Mouse (Mus musculus) limb, embryonic 11.5 days (tissue): ENCODE measurements at regions not wholly inside any gene's neighbourhood (a gene's known extent, or its start where the extent isn't known, plus 50 kb on each side); places are given as distances from the start of the nearest gene placed in this dataset.
A peak's percentile ranks its signal among the peaks of the same experiment; 100 is the strongest.

Experiments
- ATAC-seq: fragments of 200-750 bp; cut with Nextera tagmentation; 2 replicates; pipeline ENCODE4 v1.8.0; 2017; ENCODE audit warnings: low read depth; ENCODE audit not compliant: insufficient number of reproducible peaks, low FRiP score, low TSS enrichment
- DNase-seq: peaks from one replicate; pipeline ENCODE4 v3.0.0-alpha.2; 2015; ENCODE audit warnings: low spot score
- H3K27ac ChIP-seq: fragments of 300-500 bp; sonication (generic); replicated peaks from 2 replicates; pipeline ENCODE4 v1.5.1; 2014; ENCODE audit warnings: low read depth, mild to moderate bottlenecking, low read length
- H3K27me3 ChIP-seq: fragments of 300-500 bp; sonication (generic); 2 replicates; pipeline ENCODE4 v1.6.1; 2014; ENCODE audit warnings: mild to moderate bottlenecking, low read length, mixed read lengths; ENCODE audit not compliant: control insufficient read depth, insufficient read depth
- H3K36me3 ChIP-seq: fragments of 300-500 bp; sonication (generic); 2 replicates; pipeline ENCODE4 v1.6.1; 2014; ENCODE audit warnings: mild to moderate bottlenecking, low read length, moderate library complexity, mixed read lengths; ENCODE audit not compliant: control insufficient read depth, insufficient read depth
- H3K4me1 ChIP-seq: fragments of 300-500 bp; sonication (generic); 2 replicates; pipeline ENCODE4 v1.6.1; 2014; ENCODE audit warnings: low read length, mixed read lengths; ENCODE audit not compliant: control insufficient read depth, insufficient read depth
- H3K4me2 ChIP-seq: fragments of 300-500 bp; sonication (generic); 2 replicates; pipeline ENCODE4 v1.6.1; 2014; ENCODE audit warnings: low read depth, mild to moderate bottlenecking, moderate library complexity; ENCODE audit not compliant: severe bottlenecking
- H3K4me3 ChIP-seq: fragments of 300-500 bp; sonication (generic); 2 replicates; pipeline ENCODE4 v1.5.1; 2014; ENCODE audit warnings: low read depth, low read length
- H3K9ac ChIP-seq: fragments of 300-500 bp; sonication (generic); 2 replicates; pipeline ENCODE4 v1.6.1; 2014; ENCODE audit warnings: mild to moderate bottlenecking, low read length
- H3K9me3 ChIP-seq: fragments of 300-500 bp; sonication (generic); 2 replicates; pipeline ENCODE4 v1.6.1; 2016; ENCODE audit warnings: low read length; ENCODE audit not compliant: control insufficient read depth
- WGBS: fragments of 180-500 bp; shearing (Covaris S2); extraction: QIAGEN DNeasy Blood & Tissue Kit; methylation state at CpG from one replicate; pipeline ENCODE4 v1.1.7; 2014; 5-methylcytosine and 5-hydroxymethylcytosine counted together

- ATAC-seq, result no peak
- H3K4me1 ChIP-seq, result peaks cover 10% of the 10 kb centered on the region
- no peak overlapping the region for H3K4me3 ChIP-seq
- H3K27ac ChIP-seq, result no peak overlapping the region
- H3K4me2 ChIP-seq, result no peak overlapping the region
- no peaks in the 10 kb centered on the region for H3K36me3 ChIP-seq
- H3K9me3 ChIP-seq, result no peaks in the 10 kb centered on the region
- 58% methylated on average over 10 of the region's 10 CpGs for WGBS
- no peak overlapping the region for H3K9ac ChIP-seq
- no peak for DNase-seq
- H3K27me3 ChIP-seq, result no peaks in the 10 kb centered on the region
Observed at GRCm38 (mm10) chr9:32931266-32932005, 295.4 kb downstream of the Ets1 start.

- Histone ChIP-seq H3K4me1 (peaks cover 13% of the 10 kb centered on the region), H3K4me3 (no peak overlapping the region), H3K9me3 (no peaks in the 10 kb centered on the region), H3K27me3 (no peaks in the 10 kb centered on the region), H3K36me3 (no peaks in the 10 kb centered on the region), H3K4me2 (no peak overlapping the region), H3K9ac (no peak overlapping the region), H3K27ac (no peak overlapping the region)
- DNase-seq (no peak), ATAC-seq (no peak)
- WGBS, result 74% methylated on average over 7 of the region's 7 CpGs
Observed at GRCm38 (mm10) chr9:32933237-32934071, 297.4 kb downstream of the Ets1 start.

- H3K4me2 ChIP-seq, result no peak overlapping the region
- H3K27ac ChIP-seq, result no peak overlapping the region
- no peaks in the 10 kb centered on the region for H3K36me3 ChIP-seq
- no peaks in the 10 kb centered on the region for H3K9me3 ChIP-seq
- 22% methylated on average over 1 of the region's 1 CpGs for WGBS
- ATAC-seq (no peak), DNase-seq (no peak)
- H3K4me3 ChIP-seq, result no peak overlapping the region
- H3K9ac ChIP-seq, result no peak overlapping the region
- no peaks in the 10 kb centered on the region for H3K27me3 ChIP-seq
- peaks cover 13% of the 10 kb centered on the region for H3K4me1 ChIP-seq
Observed at GRCm38 (mm10) chr9:32934436-32934835, 298.4 kb downstream of the Ets1 start.

GRCm38 (mm10) chr9:32936462-32936861 is 300.4 kb downstream of the Ets1 start:
- Histone ChIP-seq H3K9ac (no peak overlapping the region), H3K36me3 (no peaks in the 10 kb centered on the region), H3K27ac (no peak overlapping the region), H3K4me2 (no peak overlapping the region), H3K4me3 (no peak overlapping the region), H3K27me3 (no peaks in the 10 kb centered on the region), H3K4me1 (peaks cover 12% of the 10 kb centered on the region), H3K9me3 (no peaks in the 10 kb centered on the region)
- ATAC-seq (peak; percentile 45; the same call in 1 of the 2 replicates), DNase-seq (peak; percentile 70)
- WGBS, result 44% methylated on average over 9 of the region's 9 CpGs

GRCm38 (mm10) chr9:32937391-32937790 is 301.4 kb downstream of the Ets1 start:
- Histone ChIP-seq H3K4me3 (no peak overlapping the region), H3K9me3 (no peaks in the 10 kb centered on the region), H3K27me3 (no peaks in the 10 kb centered on the region), H3K4me1 (0 out of 2 replicates have a peak, but pooled peaks cover 8% of the 10 kb centered on the region), H3K4me2 (no peak overlapping the region), H3K27ac (no peak overlapping the region), H3K36me3 (no peaks in the 10 kb centered on the region), H3K9ac (no peak overlapping the region)
- DNase-seq (no peak), ATAC-seq (no peak)
- WGBS, result 83% methylated on average over 7 of the region's 7 CpGs

- Histone ChIP-seq H3K9ac (no peak overlapping the region), H3K27me3 (no peaks in the 10 kb centered on the region), H3K27ac (no peak overlapping the region), H3K9me3 (no peaks in the 10 kb centered on the region), H3K4me1 (0 out of 2 replicates have a peak, but pooled peaks cover 8% of the 10 kb centered on the region), H3K36me3 (no peaks in the 10 kb centered on the region), H3K4me3 (no peak overlapping the region), H3K4me2 (no peak overlapping the region)
- DNase-seq (no peak), ATAC-seq (no peak)
- WGBS, result 91% methylated on average over 6 of the region's 6 CpGs
Observed at GRCm38 (mm10) chr9:32938857-32939256, 302.8 kb downstream of the Ets1 start.

GRCm38 (mm10) chr9:32939626-32940025 is 303.6 kb downstream of the Ets1 start:
- H3K9me3 ChIP-seq, result no peaks in the 10 kb centered on the region
- no peak overlapping the region for H3K9ac ChIP-seq
- H3K27ac ChIP-seq, result no peak overlapping the region
- ATAC-seq (no peak), DNase-seq (no peak)
- 0 out of 2 replicates have a peak, but pooled peaks cover 8% of the 10 kb centered on the region for H3K4me1 ChIP-seq
- H3K27me3 ChIP-seq, result no peaks in the 10 kb centered on the region
- no peaks in the 10 kb centered on the region for H3K36me3 ChIP-seq
- no peak overlapping the region for H3K4me3 ChIP-seq
- 88% methylated on average over 3 of the region's 3 CpGs for WGBS
- H3K4me2 ChIP-seq, result no peak overlapping the region

GRCm38 (mm10) chr9:32940111-32940813 is 304.2 kb downstream of the Ets1 start:
- peak overlapping the region; percentile 44 for H3K4me2 ChIP-seq
- no peak overlapping the region for H3K27ac ChIP-seq
- DNase-seq (peak; percentile 92), ATAC-seq (peak; percentile 87; the same call in 1 of the 2 replicates)
- H3K9me3 ChIP-seq, result no peaks in the 10 kb centered on the region
- 0 out of 2 replicates have a peak, but pooled peaks cover 8% of the 10 kb centered on the region for H3K4me1 ChIP-seq
- H3K27me3 ChIP-seq, result no peaks in the 10 kb centered on the region
- peak overlapping the region; percentile 32 for H3K9ac ChIP-seq
- no peaks in the 10 kb centered on the region for H3K36me3 ChIP-seq
- WGBS, result 20% methylated on average over 19 of the region's 19 CpGs
- H3K4me3 ChIP-seq, result peak overlapping the region; percentile 25
